Mouse (Mus musculus): Measurements from ENCODE around the gene Sh3gl3. TPM values are rescaled to one million over a fixed set of nuclear protein-coding genes. Genes with fewer than 3 reads are reported as not detected.

Sh3gl3 gene
- total and polyA plus RNA-seq, 2 experiments: not detected

DNA sequence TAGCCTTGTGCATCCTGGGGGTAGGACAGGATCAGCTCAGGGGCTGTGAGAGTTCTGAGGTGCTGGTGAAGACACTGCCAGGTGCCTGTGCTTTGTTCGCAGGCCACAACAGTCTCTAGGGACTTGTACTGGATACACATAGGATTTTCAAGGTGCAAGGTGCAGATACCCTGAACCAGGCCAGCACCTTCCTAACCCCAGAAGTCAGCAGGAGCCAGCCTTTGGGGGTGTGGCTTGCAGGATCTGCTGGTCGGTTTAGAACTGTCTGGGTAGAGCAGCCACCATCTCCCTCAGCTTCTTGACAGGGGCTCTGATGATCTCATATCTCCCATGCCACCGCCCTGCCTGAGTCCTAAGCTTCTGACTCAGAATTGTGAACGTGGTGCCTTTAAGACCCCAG, 156.2 kb downstream of the Sh3gl3 start:
- Histone ChIP-seq H3K36me3 (ENCODE audit: control insufficient read depth, insufficient read depth, low read length) (no peaks in the 10 kb centered on the region), H3K4me3 (ENCODE audit: insufficient read depth, low read depth, low read length) (no peak overlapping the region), H3K79me2 (ENCODE audit: control insufficient read depth, insufficient read depth, low read length) (no peaks in the 10 kb centered on the region), H3K27me3 (ENCODE audit: control insufficient read depth, insufficient read depth, low read length) (0 out of 2 replicates have a peak, but pooled peaks cover 2% of the 10 kb centered on the region), H3K9ac (ENCODE audit: low read depth, low read length) (no peak overlapping the region), H3K27ac (replicated peaks; ENCODE audit: insufficient read depth, low read depth, low read length) (no peak overlapping the region), H3K4me1 (ENCODE audit: control insufficient read depth, insufficient read depth, low read length) (no peaks in the 10 kb centered on the region)
- WGBS: 61% methylated on average over 4 of the region's 4 CpGs
- no peak for TF ChIP-seq POLR2A (IDR thresholded peaks at IDR 0.05; ENCODE audit: extremely low read depth, insufficient read depth, low read length)
- no peak for TF ChIP-seq CTCF (IDR thresholded peaks at IDR 0.05; ENCODE audit: low read depth, low read length)
- no peak for DNase-seq (ENCODE audit: extremely low read depth, low read depth, low spot score)

DNA sequence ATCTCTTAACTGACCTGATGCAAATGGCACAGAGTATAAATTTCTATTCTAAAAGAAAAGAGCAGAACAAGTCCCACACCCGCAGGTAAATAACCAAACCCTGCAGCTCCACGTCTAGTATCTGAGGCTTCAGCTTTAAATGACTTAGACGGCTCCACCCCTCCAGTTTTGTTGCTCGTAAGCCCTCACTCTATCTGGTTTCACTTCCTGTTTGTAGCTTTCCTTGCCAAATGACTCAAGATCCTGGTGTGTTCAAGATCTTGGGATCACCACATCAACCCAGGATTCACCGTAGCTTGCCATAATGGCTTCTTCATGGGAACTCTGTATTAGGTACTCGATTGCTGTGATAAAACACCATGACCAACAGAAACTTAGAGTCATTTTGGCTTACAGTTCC, 157.2 kb downstream of the Sh3gl3 start:
- DNase-seq (ENCODE audit: extremely low read depth, low read depth, low spot score): no peak
- TF ChIP-seq CTCF (IDR thresholded peaks at IDR 0.05; ENCODE audit: low read depth, low read length): no peak
- TF ChIP-seq POLR2A (IDR thresholded peaks at IDR 0.05; ENCODE audit: extremely low read depth, insufficient read depth, low read length): no peak
- Histone ChIP-seq H3K4me3 (ENCODE audit: insufficient read depth, low read depth, low read length) (no peak overlapping the region), H3K4me1 (ENCODE audit: control insufficient read depth, insufficient read depth, low read length) (no peaks in the 10 kb centered on the region), H3K27ac (replicated peaks; ENCODE audit: insufficient read depth, low read depth, low read length) (no peak overlapping the region), H3K27me3 (ENCODE audit: control insufficient read depth, insufficient read depth, low read length) (peaks cover 10% of the 10 kb centered on the region; the same call in 1 of the 2 replicates), H3K79me2 (ENCODE audit: control insufficient read depth, insufficient read depth, low read length) (no peaks in the 10 kb centered on the region), H3K9ac (ENCODE audit: low read depth, low read length) (no peak overlapping the region), H3K36me3 (ENCODE audit: control insufficient read depth, insufficient read depth, low read length) (no peaks in the 10 kb centered on the region)
- WGBS: 55% methylated on average over 6 of the region's 6 CpGs

DNA sequence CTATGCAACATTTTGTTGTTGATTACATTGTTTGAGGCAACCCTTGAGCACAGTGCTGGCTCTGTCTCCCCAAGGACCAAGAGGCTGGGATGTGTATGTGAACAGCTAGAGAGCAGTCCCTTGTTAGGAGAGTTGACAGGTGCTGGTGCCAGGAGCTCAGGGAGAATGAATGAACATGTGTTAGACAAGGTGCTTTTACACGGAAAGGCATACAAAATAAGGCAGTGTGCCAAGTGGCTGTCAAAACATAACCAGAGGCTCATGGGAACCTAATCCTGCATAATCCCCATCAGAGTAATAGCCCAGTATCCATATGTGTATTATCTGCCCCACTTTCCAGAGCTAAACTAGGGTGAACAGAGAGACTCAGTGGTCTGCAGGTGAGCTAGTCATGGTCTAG, 160.4 kb downstream of the Sh3gl3 start:
- TF ChIP-seq CTCF (IDR thresholded peaks at IDR 0.05; ENCODE audit: low read depth, low read length) (no peak), POLR2A (IDR thresholded peaks at IDR 0.05; ENCODE audit: extremely low read depth, insufficient read depth, low read length) (no peak)
- H3K27me3 ChIP-seq (ENCODE audit: control insufficient read depth, insufficient read depth, low read length): peaks cover 13% of the 10 kb centered on the region; the same call in 1 of the 2 replicates
- H3K4me3 ChIP-seq (ENCODE audit: insufficient read depth, low read depth, low read length): no peak overlapping the region
- no peaks in the 10 kb centered on the region for H3K4me1 ChIP-seq (ENCODE audit: control insufficient read depth, insufficient read depth, low read length)
- 76% methylated on average over 1 of the region's 1 CpGs for WGBS
- no peak overlapping the region for H3K27ac ChIP-seq (replicated peaks; ENCODE audit: insufficient read depth, low read depth, low read length)
- H3K9ac ChIP-seq (ENCODE audit: low read depth, low read length): no peak overlapping the region
- H3K79me2 ChIP-seq (ENCODE audit: control insufficient read depth, insufficient read depth, low read length): no peaks in the 10 kb centered on the region
- H3K36me3 ChIP-seq (ENCODE audit: control insufficient read depth, insufficient read depth, low read length): no peaks in the 10 kb centered on the region
- DNase-seq (ENCODE audit: extremely low read depth, low read depth, low spot score): no peak

GRCm38 (mm10) chr7:82335211-82336121, 161.8 kb downstream of the Sh3gl3 start, which contains the start of gene Adamtsl3:
Gene Adamtsl3 (plus strand): TSS chr7:82335694.
- no peaks in the 10 kb centered on the region for H3K4me1 ChIP-seq (ENCODE audit: control insufficient read depth, insufficient read depth, low read length)
- 2% methylated on average over 76 of the region's 95 CpGs for WGBS
- DNase-seq (ENCODE audit: extremely low read depth, low read depth, low spot score): no peak
- no peaks in the 10 kb centered on the region for H3K36me3 ChIP-seq (ENCODE audit: control insufficient read depth, insufficient read depth, low read length)
- H3K27ac ChIP-seq (replicated peaks; ENCODE audit: insufficient read depth, low read depth, low read length): no peak within 1 kb of the TSS
- H3K79me2 ChIP-seq (ENCODE audit: control insufficient read depth, insufficient read depth, low read length): no peaks in the 10 kb centered on the region
- H3K9ac ChIP-seq (ENCODE audit: low read depth, low read length): no peak within 1 kb of the TSS
- H3K4me3 ChIP-seq (ENCODE audit: insufficient read depth, low read depth, low read length): 0 out of 2 replicates have a peak within 1 kb of the TSS, but pooled peaks have one; percentile 15
- H3K27me3 ChIP-seq (ENCODE audit: control insufficient read depth, insufficient read depth, low read length): peaks cover 13% of the 10 kb centered on the region; the same call in 1 of the 2 replicates
- TF ChIP-seq POLR2A (IDR thresholded peaks at IDR 0.05; ENCODE audit: extremely low read depth, insufficient read depth, low read length) (no peak), CTCF (IDR thresholded peaks at IDR 0.05; ENCODE audit: low read depth, low read length) (no peak)

GRCm38 (mm10) chr7:82336132-82336531, 162.5 kb downstream of the Sh3gl3 start:
- Histone ChIP-seq H3K4me3 (ENCODE audit: insufficient read depth, low read depth, low read length) (no peak overlapping the region), H3K36me3 (ENCODE audit: control insufficient read depth, insufficient read depth, low read length) (no peaks in the 10 kb centered on the region), H3K27ac (replicated peaks; ENCODE audit: insufficient read depth, low read depth, low read length) (no peak overlapping the region), H3K27me3 (ENCODE audit: control insufficient read depth, insufficient read depth, low read length) (peaks cover 13% of the 10 kb centered on the region; the same call in 1 of the 2 replicates), H3K79me2 (ENCODE audit: control insufficient read depth, insufficient read depth, low read length) (no peaks in the 10 kb centered on the region), H3K9ac (ENCODE audit: low read depth, low read length) (no peak overlapping the region), H3K4me1 (ENCODE audit: control insufficient read depth, insufficient read depth, low read length) (no peaks in the 10 kb centered on the region)
- no peak for DNase-seq (ENCODE audit: extremely low read depth, low read depth, low spot score)
- WGBS: 2% methylated on average over 34 of the region's 34 CpGs
- TF ChIP-seq POLR2A (IDR thresholded peaks at IDR 0.05; ENCODE audit: extremely low read depth, insufficient read depth, low read length) (no peak), CTCF (IDR thresholded peaks at IDR 0.05; ENCODE audit: low read depth, low read length) (no peak)

GRCm38 (mm10) chr7:82338121-82338520, 164.5 kb downstream of the Sh3gl3 start:
- Histone ChIP-seq H3K27ac (replicated peaks; ENCODE audit: insufficient read depth, low read depth, low read length) (no peak overlapping the region), H3K36me3 (ENCODE audit: control insufficient read depth, insufficient read depth, low read length) (no peaks in the 10 kb centered on the region), H3K27me3 (ENCODE audit: control insufficient read depth, insufficient read depth, low read length) (peaks cover 13% of the 10 kb centered on the region; the same call in 1 of the 2 replicates), H3K9ac (ENCODE audit: low read depth, low read length) (no peak overlapping the region), H3K4me1 (ENCODE audit: control insufficient read depth, insufficient read depth, low read length) (no peaks in the 10 kb centered on the region), H3K79me2 (ENCODE audit: control insufficient read depth, insufficient read depth, low read length) (no peaks in the 10 kb centered on the region), H3K4me3 (ENCODE audit: insufficient read depth, low read depth, low read length) (no peak overlapping the region)
- no peak for DNase-seq (ENCODE audit: extremely low read depth, low read depth, low spot score)
- 84% methylated on average over 9 of the region's 9 CpGs for WGBS
- no peak for TF ChIP-seq CTCF (IDR thresholded peaks at IDR 0.05; ENCODE audit: low read depth, low read length)
- TF ChIP-seq POLR2A (IDR thresholded peaks at IDR 0.05; ENCODE audit: extremely low read depth, insufficient read depth, low read length): no peak

Measured in liver, adult 2 months (tissue).